Mouse (Mus musculus): Measurements from ENCODE around the gene 1700016K19Rik.

- TF ChIP-seq POLR2A (IDR thresholded peaks at IDR 0.05; ENCODE audit: borderline replicate concordance, insufficient read depth, low read length) (no peak), CTCF (IDR thresholded peaks at IDR 0.05; ENCODE audit: borderline replicate concordance, insufficient read depth, low read depth, low read length) (no peak)
Measured at GRCm38 (mm10) chr11:76025080-76025583, 25.4 kb downstream of the 1700016K19Rik start.

Data from cerebellum, adult 2 months (tissue).